Mouse (Mus musculus): ENCODE measurements around the gene Obp2a. TPM values are rescaled to one million over a fixed set of nuclear protein-coding genes. Genes with fewer than 3 reads are reported as not detected.
"Not testable (repeated sequence)": the region's sequence is repeated elsewhere in the genome, so short reads cannot be mapped to it uniquely, and the experiment has no call there.

The Obp2a gene
- polyA plus RNA-seq, 1 experiment from 2014 or later, result not detected

DNA sequence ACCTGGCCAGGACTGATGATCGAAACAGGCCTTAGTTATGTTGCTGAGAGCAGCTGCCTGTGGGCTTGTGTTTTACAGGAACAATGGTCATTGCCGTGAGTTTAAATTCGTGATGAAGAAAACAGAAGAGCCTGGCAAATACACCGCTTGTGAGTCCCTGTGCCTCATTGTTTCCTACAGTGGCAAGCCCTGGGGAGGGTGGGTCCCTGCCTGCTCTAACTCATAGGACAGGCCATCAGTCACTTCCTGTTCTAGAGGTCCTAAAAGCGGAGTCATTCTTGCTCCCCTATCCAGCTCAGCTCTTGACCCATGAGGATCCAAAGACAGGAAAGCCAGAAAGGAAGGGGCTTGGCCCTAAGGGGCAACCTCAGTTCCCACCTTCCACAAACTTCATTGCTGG, 1.2 kb downstream of the Obp2a start:
- H3K27ac ChIP-seq (ENCODE audit: low read depth, low read length), result no peak overlapping the region
- H3K36me3 ChIP-seq (ENCODE audit: control insufficient read depth, insufficient read depth, low read length), result no peaks in the 10 kb centered on the region
- H3K27me3 ChIP-seq (ENCODE audit: control insufficient read depth, insufficient read depth, low read length), result no peaks in the 10 kb centered on the region
- DNase-seq (ENCODE audit: low spot score) (peak; percentile 39), ATAC-seq (replicated peaks; ENCODE audit: low FRiP score) (no peak)
- no peaks in the 10 kb centered on the region for H3K4me1 ChIP-seq (replicated peaks; ENCODE audit: control insufficient read depth, insufficient read depth, low read length)
- H3K4me2 ChIP-seq (ENCODE audit: low read depth, low read length, severe bottlenecking), result no peak overlapping the region
- H3K9ac ChIP-seq (ENCODE audit: low read length), result no peak overlapping the region
- no peak overlapping the region for H3K4me3 ChIP-seq (ENCODE audit: low read depth, low read length)
- H3K9me3 ChIP-seq (ENCODE audit: control insufficient read depth, low read length), result no peaks in the 10 kb centered on the region
- WGBS, result 84% methylated on average over 5 of the region's 5 CpGs

DNA sequence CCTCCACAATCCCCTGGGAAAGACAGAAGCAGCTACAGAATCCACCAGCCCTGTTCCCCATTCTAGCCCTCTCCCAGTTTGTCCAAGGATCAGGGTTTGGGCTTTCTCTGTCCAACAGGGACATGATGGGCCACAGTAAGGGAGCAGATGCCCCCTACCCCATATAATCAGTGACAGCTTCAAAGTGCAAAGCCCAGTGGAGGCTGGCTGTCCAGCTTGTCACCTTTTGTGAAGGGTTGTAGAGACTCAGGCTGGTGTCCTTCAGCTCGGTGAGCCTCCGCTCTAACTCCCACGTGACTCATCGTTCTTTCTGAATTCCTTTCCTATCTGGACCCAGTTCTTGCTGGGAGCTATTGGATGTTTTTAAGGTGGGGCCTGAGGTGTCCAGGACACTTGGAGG, 3.9 kb downstream of the Obp2a start:
- H3K9ac ChIP-seq (ENCODE audit: low read length), result no peak overlapping the region
- 82% methylated on average over 4 of the region's 4 CpGs for WGBS

GRCm38 (mm10) chr2:25706643-25707481, 7.0 kb downstream of the Obp2a start, which contains the start of gene Bmyc:
Gene Bmyc (plus strand): TSS chr2:25706739.
- Histone ChIP-seq H3K4me1 (replicated peaks; ENCODE audit: control insufficient read depth, insufficient read depth, low read length) (no peaks in the 10 kb centered on the region), H3K4me3 (ENCODE audit: low read depth, low read length) (peak within 1 kb of the TSS; percentile 73), H3K4me2 (ENCODE audit: low read depth, low read length, severe bottlenecking) (peak within 1 kb of the TSS; percentile 81), H3K27me3 (ENCODE audit: control insufficient read depth, insufficient read depth, low read length) (no peaks in the 10 kb centered on the region), H3K27ac (ENCODE audit: low read depth, low read length) (0 out of 2 replicates have a peak within 1 kb of the TSS, but pooled peaks have one; percentile 18), H3K9ac (ENCODE audit: low read length) (peak within 1 kb of the TSS; percentile 79), H3K9me3 (ENCODE audit: control insufficient read depth, low read length) (no peaks in the 10 kb centered on the region), H3K36me3 (ENCODE audit: control insufficient read depth, insufficient read depth, low read length) (no peaks in the 10 kb centered on the region; the same call in 1 of the 2 replicates)
- DNase-seq (ENCODE audit: low spot score), result peak; percentile 91
- ATAC-seq (replicated peaks; ENCODE audit: low FRiP score), result peak; percentile 92
- WGBS, result under 1% methylated on average over 75 of the region's 78 CpGs

More for the DNA sequence above, 3.9 kb downstream of the Obp2a start:
- ATAC-seq (replicated peaks; ENCODE audit: low FRiP score) (no peak), DNase-seq (ENCODE audit: low spot score) (no peak)
- no peak overlapping the region for H3K27ac ChIP-seq (ENCODE audit: low read depth, low read length)
- H3K4me2 ChIP-seq (ENCODE audit: low read depth, low read length, severe bottlenecking), result no peak overlapping the region
- H3K4me1 ChIP-seq (replicated peaks; ENCODE audit: control insufficient read depth, insufficient read depth, low read length), result no peaks in the 10 kb centered on the region
- H3K27me3 ChIP-seq (ENCODE audit: control insufficient read depth, insufficient read depth, low read length), result no peaks in the 10 kb centered on the region
- no peaks in the 10 kb centered on the region for H3K9me3 ChIP-seq (ENCODE audit: control insufficient read depth, low read length)
- no peak overlapping the region for H3K4me3 ChIP-seq (ENCODE audit: low read depth, low read length)
- no peaks in the 10 kb centered on the region for H3K36me3 ChIP-seq (ENCODE audit: control insufficient read depth, insufficient read depth, low read length)

DNA sequence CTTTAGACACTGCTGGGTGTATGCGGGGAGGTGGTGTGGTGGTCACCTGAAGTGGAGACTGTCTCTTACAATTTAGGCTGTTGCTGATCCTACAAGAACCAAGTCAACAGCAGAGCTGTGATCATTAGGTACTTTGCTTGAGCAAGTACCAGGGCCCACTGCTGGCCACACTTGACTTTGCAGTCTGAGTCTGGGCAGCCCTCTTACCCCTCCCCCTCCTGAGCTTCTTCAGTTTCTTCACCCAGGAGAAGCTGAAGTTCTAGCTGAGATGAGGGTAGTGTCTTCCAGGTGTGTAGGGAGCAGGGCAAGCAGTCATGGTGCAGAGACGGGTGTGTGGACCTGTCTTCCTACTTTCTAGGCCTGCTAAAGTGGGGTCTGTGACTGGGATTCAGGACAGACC, 8.3 kb downstream of the Obp2a start:
- Histone ChIP-seq H3K27me3 (ENCODE audit: control insufficient read depth, insufficient read depth, low read length) (no peaks in the 10 kb centered on the region), H3K9ac (ENCODE audit: low read length) (no peak overlapping the region), H3K4me1 (replicated peaks; ENCODE audit: control insufficient read depth, insufficient read depth, low read length) (no peaks in the 10 kb centered on the region), H3K4me2 (ENCODE audit: low read depth, low read length, severe bottlenecking) (no peak overlapping the region), H3K4me3 (ENCODE audit: low read depth, low read length) (no peak overlapping the region), H3K36me3 (ENCODE audit: control insufficient read depth, insufficient read depth, low read length) (no peaks in the 10 kb centered on the region; the same call in 1 of the 2 replicates), H3K27ac (ENCODE audit: low read depth, low read length) (no peak overlapping the region), H3K9me3 (ENCODE audit: control insufficient read depth, low read length) (no peaks in the 10 kb centered on the region)
- 83% methylated on average over 2 of the region's 2 CpGs for WGBS
- DNase-seq (ENCODE audit: low spot score), result no peak
- no peak for ATAC-seq (replicated peaks; ENCODE audit: low FRiP score)

DNA sequence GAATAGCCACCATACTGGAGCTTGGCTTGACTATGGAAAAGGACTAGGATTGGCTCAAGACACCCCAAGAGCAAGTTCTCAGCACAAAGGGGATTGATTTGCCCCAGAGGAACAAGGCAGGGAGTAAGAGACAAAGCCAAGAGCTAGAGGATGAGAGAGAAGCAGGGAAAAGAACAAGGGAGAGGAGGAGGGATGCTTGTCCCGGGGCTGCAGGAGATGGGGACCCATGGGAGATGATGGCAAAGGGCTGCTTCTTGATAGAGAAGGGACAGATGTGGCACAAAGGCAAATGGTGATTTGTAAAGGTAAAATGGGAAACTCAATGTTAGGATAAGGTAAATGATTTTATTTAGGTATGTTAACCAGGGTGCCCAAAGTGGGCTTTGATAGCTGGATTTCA, 9.2 kb downstream of the Obp2a start:
- WGBS, result 100% methylated on average over 1 of the region's 1 CpGs
- H3K9ac ChIP-seq (ENCODE audit: low read length), result not testable (repeated sequence)

DNA sequence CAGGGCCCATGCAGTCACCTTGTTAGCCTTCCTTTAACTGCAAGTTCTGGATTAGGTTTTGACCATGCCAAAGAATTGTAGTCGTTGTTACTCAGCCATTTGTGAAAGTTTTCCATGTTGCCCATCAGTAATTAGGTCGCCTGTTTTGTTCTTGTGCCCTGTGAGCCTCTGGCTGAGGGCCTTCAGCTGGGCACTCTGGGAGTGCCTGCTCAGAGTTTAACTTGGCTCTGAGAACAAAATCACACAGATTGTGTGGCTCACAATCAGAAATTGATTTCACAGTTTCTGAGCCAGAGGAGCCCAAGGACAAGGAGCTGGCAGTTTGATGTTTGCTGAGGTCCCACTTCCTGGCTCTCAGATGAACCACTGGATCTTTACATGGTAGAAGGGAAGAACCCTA, 9.9 kb downstream of the Obp2a start:
- ATAC-seq (replicated peaks; ENCODE audit: low FRiP score); DNase-seq (ENCODE audit: low spot score); H3K9ac ChIP-seq (ENCODE audit: low read length); H3K27me3 ChIP-seq (ENCODE audit: control insufficient read depth, insufficient read depth, low read length); H3K9me3 ChIP-seq (ENCODE audit: control insufficient read depth, low read length); H3K4me2 ChIP-seq (ENCODE audit: low read depth, low read length, severe bottlenecking); H3K4me1 ChIP-seq (replicated peaks; ENCODE audit: control insufficient read depth, insufficient read depth, low read length); H3K27ac ChIP-seq (ENCODE audit: low read depth, low read length); H3K36me3 ChIP-seq (ENCODE audit: control insufficient read depth, insufficient read depth, low read length); H3K4me3 ChIP-seq (ENCODE audit: low read depth, low read length): not testable (repeated sequence)
- WGBS, result 82% methylated on average over 2 of the region's 2 CpGs

More for the DNA sequence above, 9.2 kb downstream of the Obp2a start:
- not testable (repeated sequence) for H3K4me2 ChIP-seq (ENCODE audit: low read depth, low read length, severe bottlenecking); H3K9me3 ChIP-seq (ENCODE audit: control insufficient read depth, low read length); H3K4me3 ChIP-seq (ENCODE audit: low read depth, low read length); H3K4me1 ChIP-seq (replicated peaks; ENCODE audit: control insufficient read depth, insufficient read depth, low read length); ATAC-seq (replicated peaks; ENCODE audit: low FRiP score); H3K27me3 ChIP-seq (ENCODE audit: control insufficient read depth, insufficient read depth, low read length); H3K36me3 ChIP-seq (ENCODE audit: control insufficient read depth, insufficient read depth, low read length); DNase-seq (ENCODE audit: low spot score); H3K27ac ChIP-seq (ENCODE audit: low read depth, low read length)

DNA sequence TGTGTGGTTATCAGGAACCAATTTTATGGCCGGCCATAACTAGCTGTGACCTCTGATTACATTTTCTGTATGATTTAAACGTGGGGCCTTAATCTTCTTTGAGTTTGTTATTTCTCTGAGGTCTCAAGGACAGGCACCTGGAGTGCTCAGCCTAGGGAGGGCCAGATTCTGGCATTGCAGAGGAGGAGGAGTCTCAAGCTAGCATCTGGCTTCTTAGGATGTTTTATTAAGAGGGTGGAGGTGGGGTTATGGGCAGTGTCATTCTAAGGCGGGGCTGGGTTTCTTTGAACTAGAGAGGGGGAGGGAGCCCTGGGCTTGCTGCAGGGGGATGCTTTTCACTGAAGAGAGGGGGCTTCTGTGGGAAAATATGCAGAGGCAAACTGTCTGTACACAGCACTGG, 11.8 kb downstream of the Obp2a start:
- H3K27ac ChIP-seq (ENCODE audit: low read depth, low read length); H3K4me2 ChIP-seq (ENCODE audit: low read depth, low read length, severe bottlenecking); H3K4me3 ChIP-seq (ENCODE audit: low read depth, low read length); H3K4me1 ChIP-seq (replicated peaks; ENCODE audit: control insufficient read depth, insufficient read depth, low read length); ATAC-seq (replicated peaks; ENCODE audit: low FRiP score); H3K9me3 ChIP-seq (ENCODE audit: control insufficient read depth, low read length); H3K9ac ChIP-seq (ENCODE audit: low read length); H3K27me3 ChIP-seq (ENCODE audit: control insufficient read depth, insufficient read depth, low read length); DNase-seq (ENCODE audit: low spot score); H3K36me3 ChIP-seq (ENCODE audit: control insufficient read depth, insufficient read depth, low read length): not testable (repeated sequence)
- WGBS, result 32% methylated on average over 3 of the region's 3 CpGs

DNA sequence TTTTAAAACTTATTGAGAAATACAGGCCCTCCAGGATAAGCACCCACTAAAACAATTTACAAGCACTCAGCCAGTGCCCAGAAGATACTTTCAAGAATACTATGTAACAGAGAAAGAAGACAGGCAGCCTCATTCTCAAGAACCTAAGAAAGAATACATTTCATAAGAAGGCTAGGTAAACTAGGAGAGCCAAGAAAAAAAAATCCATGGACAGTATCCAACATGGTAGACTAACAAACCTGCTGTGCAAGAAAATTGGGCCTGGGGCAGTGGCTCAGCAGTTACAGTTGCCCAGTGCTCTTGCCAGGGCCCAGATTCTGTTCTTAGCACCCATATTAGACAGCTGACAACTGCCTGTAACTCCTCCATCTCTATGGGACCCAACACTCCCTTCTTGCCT, 17.4 kb downstream of the Obp2a start:
- Histone ChIP-seq H3K27me3 (ENCODE audit: control insufficient read depth, insufficient read depth, low read length) (no peaks in the 10 kb centered on the region), H3K4me2 (ENCODE audit: low read depth, low read length, severe bottlenecking) (no peak overlapping the region), H3K4me1 (replicated peaks; ENCODE audit: control insufficient read depth, insufficient read depth, low read length) (no peaks in the 10 kb centered on the region), H3K9ac (ENCODE audit: low read length) (no peak overlapping the region), H3K36me3 (ENCODE audit: control insufficient read depth, insufficient read depth, low read length) (no peaks in the 10 kb centered on the region), H3K4me3 (ENCODE audit: low read depth, low read length) (no peak overlapping the region), H3K27ac (ENCODE audit: low read depth, low read length) (no peak overlapping the region), H3K9me3 (ENCODE audit: control insufficient read depth, low read length) (no peaks in the 10 kb centered on the region)
- ATAC-seq (replicated peaks; ENCODE audit: low FRiP score), result no peak
- DNase-seq (ENCODE audit: low spot score), result no peak
